Mouse (Mus musculus): Measurements from ENCODE around the gene Tex46. TPM values are rescaled to one million over a fixed set of nuclear protein-coding genes. Genes with fewer than 3 reads are reported as not detected.

The Tex46 gene
- total and polyA plus RNA-seq, 2 experiments from 2014 or later: not detected

DNA sequence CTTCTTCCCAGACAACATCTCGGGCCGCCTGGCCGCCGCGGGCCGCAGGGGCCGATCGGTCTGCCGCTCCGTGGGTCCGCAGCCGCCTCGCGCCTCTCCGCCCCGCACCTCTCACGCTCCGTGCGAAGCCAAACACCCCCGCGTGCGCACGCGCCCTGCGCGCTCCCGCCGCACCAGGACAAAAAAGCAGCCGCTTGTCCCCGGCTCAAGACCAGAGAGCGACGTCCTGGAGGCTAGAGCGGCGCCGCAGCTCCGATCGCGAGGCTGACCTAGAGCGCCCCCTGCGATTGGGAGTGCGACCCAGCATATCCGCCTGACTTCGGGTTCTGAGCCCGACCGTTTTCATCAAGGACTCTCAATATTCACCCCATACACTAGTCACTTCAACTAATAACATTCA is 7.7 kb upstream of the Tex46 start, which contains the start of gene Kdm1a:
Kdm1a (minus strand) TSS at position 156 of the 400 bp plus-strand sequence.
- WGBS: under 1% methylated on average over 36 of the region's 45 CpGs
- DNase-seq (ENCODE audit: low spot score) (peak; percentile 87), ATAC-seq (ENCODE audit: insufficient read depth, low read depth) (peak; percentile 89)
- no peaks in the 10 kb centered on the region for H3K27me3 ChIP-seq (ENCODE audit: control insufficient read depth, insufficient read depth, low read length)
- peak within 1 kb of the TSS; percentile 97 for H3K9ac ChIP-seq (replicated peaks; ENCODE audit: low read depth, low read length)
- H3K36me3 ChIP-seq (replicated peaks; ENCODE audit: control insufficient read depth, insufficient read depth, low read length): no peaks in the 10 kb centered on the region
- peak within 1 kb of the TSS; percentile 69 for H3K4me2 ChIP-seq (ENCODE audit: low read depth, low read length)
- H3K9me3 ChIP-seq (replicated peaks; ENCODE audit: control insufficient read depth, low read length): no peaks in the 10 kb centered on the region
- H3K27ac ChIP-seq (ENCODE audit: low read depth): peak within 1 kb of the TSS; percentile 85
- peaks cover 11% of the 10 kb centered on the region for H3K4me1 ChIP-seq (ENCODE audit: control insufficient read depth, insufficient read depth)
- TF ChIP-seq CTCF (IDR thresholded peaks at IDR 0.05; ENCODE audit: low read depth) (peak; percentile 91), EP300 (IDR thresholded peaks at IDR 0.05; ENCODE audit: low read depth) (no peak)
- H3K4me3 ChIP-seq (ENCODE audit: low read depth, low read length): peak within 1 kb of the TSS; percentile 80

DNA sequence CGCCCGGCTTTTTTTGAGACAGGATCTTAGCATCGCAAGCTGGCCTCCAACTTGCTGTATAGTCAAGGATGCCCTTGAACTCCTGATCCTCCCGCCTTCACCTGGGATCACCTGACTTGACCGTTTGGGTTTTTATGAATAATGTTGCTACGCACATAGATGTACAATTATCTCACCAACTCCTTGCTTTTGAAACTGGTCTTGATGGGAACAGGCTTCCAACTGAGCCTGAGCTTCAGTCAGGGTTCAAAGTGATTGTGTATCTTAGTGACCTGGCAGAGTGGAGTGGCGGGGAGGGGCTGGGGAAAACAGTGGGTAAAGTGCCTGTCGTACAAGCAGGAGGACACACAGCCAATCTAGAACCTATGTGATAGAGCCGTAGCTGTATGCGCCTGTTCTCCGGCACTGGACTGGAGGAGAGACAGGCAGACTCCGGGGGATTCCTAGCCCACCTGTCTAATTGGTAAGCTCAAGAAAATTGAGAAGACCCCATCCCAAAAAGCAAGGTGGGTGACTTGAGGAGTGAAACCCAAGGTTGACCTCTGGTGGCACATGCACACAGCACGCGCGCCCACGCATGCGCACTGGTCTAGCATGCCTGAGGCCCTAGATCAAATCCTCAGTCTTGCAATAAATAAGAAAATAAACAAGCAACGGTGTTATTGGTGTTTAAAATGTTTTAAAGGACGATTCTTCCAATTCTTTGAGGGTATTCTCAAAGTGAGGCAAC is 4.3 kb upstream of the Tex46 start:
- no peak for ATAC-seq (ENCODE audit: insufficient read depth, low read depth)
- Histone ChIP-seq H3K4me3 (ENCODE audit: low read depth, low read length) (no peak overlapping the region), H3K4me2 (ENCODE audit: low read depth, low read length) (no peak overlapping the region), H3K9me3 (replicated peaks; ENCODE audit: control insufficient read depth, low read length) (no peaks in the 10 kb centered on the region), H3K27ac (ENCODE audit: low read depth) (no peak overlapping the region), H3K36me3 (replicated peaks; ENCODE audit: control insufficient read depth, insufficient read depth, low read length) (no peaks in the 10 kb centered on the region), H3K27me3 (ENCODE audit: control insufficient read depth, insufficient read depth, low read length) (no peaks in the 10 kb centered on the region), H3K9ac (replicated peaks; ENCODE audit: low read depth, low read length) (no peak overlapping the region), H3K4me1 (ENCODE audit: control insufficient read depth, insufficient read depth) (peaks cover 4% of the 10 kb centered on the region)
- no peak for DNase-seq (ENCODE audit: low spot score)
- TF ChIP-seq CTCF (IDR thresholded peaks at IDR 0.05; ENCODE audit: low read depth) (no peak), EP300 (IDR thresholded peaks at IDR 0.05; ENCODE audit: low read depth) (no peak)
- WGBS: 85% methylated on average over 19 of the region's 19 CpGs

DNA sequence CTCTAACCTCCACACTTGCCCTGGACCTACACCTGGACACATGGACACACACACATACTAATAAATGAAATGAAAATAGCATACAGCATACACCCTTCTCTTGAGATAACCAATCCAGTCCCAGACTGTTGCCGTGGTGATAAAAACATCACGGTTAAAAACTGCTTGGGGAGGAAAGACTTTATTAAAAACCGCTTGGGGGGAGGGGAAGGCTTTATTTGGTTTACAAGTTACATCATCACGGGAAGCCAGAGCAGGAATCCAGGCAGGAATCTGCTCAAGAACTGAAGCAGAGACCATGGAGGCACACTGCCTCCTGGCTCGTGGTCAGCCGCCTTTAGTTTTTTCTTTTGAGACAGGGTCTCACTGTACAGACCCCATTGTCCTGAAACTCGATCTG is 3.4 kb downstream of the Tex46 start:
- Histone ChIP-seq H3K9ac (replicated peaks; ENCODE audit: low read depth, low read length) (no peak overlapping the region), H3K36me3 (replicated peaks; ENCODE audit: control insufficient read depth, insufficient read depth, low read length) (no peaks in the 10 kb centered on the region), H3K4me1 (ENCODE audit: control insufficient read depth, insufficient read depth) (no peaks in the 10 kb centered on the region), H3K27me3 (ENCODE audit: control insufficient read depth, insufficient read depth, low read length) (no peaks in the 10 kb centered on the region), H3K4me3 (ENCODE audit: low read depth, low read length) (no peak overlapping the region), H3K9me3 (replicated peaks; ENCODE audit: control insufficient read depth, low read length) (no peaks in the 10 kb centered on the region), H3K4me2 (ENCODE audit: low read depth, low read length) (no peak overlapping the region), H3K27ac (ENCODE audit: low read depth) (no peak overlapping the region)
- TF ChIP-seq EP300 (IDR thresholded peaks at IDR 0.05; ENCODE audit: low read depth) (no peak), CTCF (IDR thresholded peaks at IDR 0.05; ENCODE audit: low read depth) (no peak)
- WGBS: 56% methylated on average over 7 of the region's 7 CpGs
- DNase-seq (ENCODE audit: low spot score) (no peak), ATAC-seq (ENCODE audit: insufficient read depth, low read depth) (no peak)

DNA sequence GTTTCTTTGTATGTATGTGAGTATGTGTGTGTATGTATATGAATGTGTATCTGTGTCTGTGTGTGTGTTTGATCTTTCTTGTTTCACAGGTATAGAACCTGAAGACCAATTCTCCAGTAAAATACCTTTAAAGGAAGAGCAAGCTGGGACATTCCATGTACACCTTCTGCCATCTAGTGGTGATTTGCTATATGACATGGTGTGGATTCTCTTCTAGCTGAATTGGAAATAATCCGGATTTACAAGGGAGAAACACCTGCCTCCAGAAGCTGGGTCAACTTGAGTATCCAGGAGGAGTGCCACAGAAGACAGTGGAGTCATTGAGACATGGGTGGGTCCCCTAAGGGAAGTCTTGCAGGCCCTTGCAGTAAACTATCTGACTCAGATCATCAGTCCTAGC is 11.1 kb downstream of the Tex46 start:
- H3K4me3 ChIP-seq (ENCODE audit: low read depth, low read length): no peak overlapping the region
- H3K27me3 ChIP-seq (ENCODE audit: control insufficient read depth, insufficient read depth, low read length): peaks cover 12% of the 10 kb centered on the region; the same call in 1 of the 2 replicates
- H3K4me2 ChIP-seq (ENCODE audit: low read depth, low read length): no peak overlapping the region
- no peaks in the 10 kb centered on the region for H3K9me3 ChIP-seq (replicated peaks; ENCODE audit: control insufficient read depth, low read length)
- DNase-seq (ENCODE audit: low spot score): peak; percentile 43
- H3K36me3 ChIP-seq (replicated peaks; ENCODE audit: control insufficient read depth, insufficient read depth, low read length): no peaks in the 10 kb centered on the region
- H3K9ac ChIP-seq (replicated peaks; ENCODE audit: low read depth, low read length): no peak overlapping the region
- no peak; the same call in 1 of the 2 replicates for ATAC-seq (ENCODE audit: insufficient read depth, low read depth)
- H3K4me1 ChIP-seq (ENCODE audit: control insufficient read depth, insufficient read depth): no peaks in the 10 kb centered on the region
- H3K27ac ChIP-seq (ENCODE audit: low read depth): no peak overlapping the region
- WGBS: 3% methylated on average over 1 of the region's 1 CpGs
- TF ChIP-seq EP300 (IDR thresholded peaks at IDR 0.05; ENCODE audit: low read depth): no peak
- peak; percentile 93 for TF ChIP-seq CTCF (IDR thresholded peaks at IDR 0.05; ENCODE audit: low read depth)

DNA sequence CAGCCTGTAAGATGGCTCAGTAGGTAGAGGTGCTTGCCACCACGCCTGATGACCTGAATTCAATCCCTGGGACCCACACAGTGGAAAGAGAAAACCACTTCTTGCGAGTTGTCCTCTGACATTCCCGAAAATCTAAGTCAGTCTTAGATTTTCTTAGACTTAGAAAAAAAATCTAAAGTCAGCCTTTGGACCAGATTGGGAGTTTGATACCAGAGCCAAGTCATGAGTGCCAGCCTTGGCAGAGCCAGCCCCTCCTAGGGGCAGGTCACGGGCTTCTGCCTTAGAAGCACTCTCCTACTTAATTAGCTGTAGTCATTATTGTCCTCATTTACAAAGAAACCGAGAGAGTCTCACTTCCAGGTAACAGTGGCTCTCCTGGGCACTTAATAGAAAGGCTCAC is 11.7 kb downstream of the Tex46 start:
- ATAC-seq (ENCODE audit: insufficient read depth, low read depth): no peak
- no peak overlapping the region for H3K4me3 ChIP-seq (ENCODE audit: low read depth, low read length)
- 52% methylated on average over 5 of the region's 5 CpGs for WGBS
- H3K4me2 ChIP-seq (ENCODE audit: low read depth, low read length): no peak overlapping the region
- H3K9ac ChIP-seq (replicated peaks; ENCODE audit: low read depth, low read length): no peak overlapping the region
- DNase-seq (ENCODE audit: low spot score): no peak
- no peaks in the 10 kb centered on the region for H3K9me3 ChIP-seq (replicated peaks; ENCODE audit: control insufficient read depth, low read length)
- TF ChIP-seq CTCF (IDR thresholded peaks at IDR 0.05; ENCODE audit: low read depth) (no peak), EP300 (IDR thresholded peaks at IDR 0.05; ENCODE audit: low read depth) (no peak)
- H3K27ac ChIP-seq (ENCODE audit: low read depth): no peak overlapping the region
- H3K4me1 ChIP-seq (ENCODE audit: control insufficient read depth, insufficient read depth): no peaks in the 10 kb centered on the region
- H3K36me3 ChIP-seq (replicated peaks; ENCODE audit: control insufficient read depth, insufficient read depth, low read length): no peaks in the 10 kb centered on the region
- H3K27me3 ChIP-seq (ENCODE audit: control insufficient read depth, insufficient read depth, low read length): peaks cover 14% of the 10 kb centered on the region; the same call in 1 of the 2 replicates
